Mouse (Mus musculus) brain, embryonic 14.5 days (tissue): ENCODE results near the gene Apol9a.

Experiments used
- CTCF ChIP-seq: fragments of 200-500 bp; IDR thresholded peaks from 2 replicates; pipeline ENCODE4 v1.5.1; 2012; ENCODE audit warnings: inconsistent platforms, mild to moderate bottlenecking, moderate library complexity, borderline replicate concordance; ENCODE audit not compliant: insufficient read depth, insufficient read length; ENCODE audit errors: extremely low read depth
- POLR2A ChIP-seq: fragments of 200-500 bp; IDR thresholded peaks from 2 replicates; pipeline ENCODE4 v1.6.1; 2012; ENCODE audit warnings: mild to moderate bottlenecking, inconsistent platforms, borderline replicate concordance; ENCODE audit not compliant: poor library complexity, insufficient read depth, insufficient read length, severe bottlenecking; ENCODE audit errors: extremely low read depth

GRCm38 (mm10) chr15:77356248-77356810 lies 54.6 kb downstream of the Apol9a start:
- TF ChIP-seq POLR2A (no peak), CTCF (no peak)
